Mouse (Mus musculus) embryonic fibroblast, embryonic 13.5 days (primary cell): ENCODE data around the gene Gipc3.

Experiments used
- CTCF ChIP-seq: IDR thresholded peaks from 2 replicates; pipeline ENCODE4 v1.5.1; 2011; ENCODE audit warnings: mild to moderate bottlenecking, control low read depth, low read length, moderate library complexity, borderline replicate concordance; ENCODE audit not compliant: insufficient read depth
- POLR2A ChIP-seq: IDR thresholded peaks from 2 replicates; pipeline ENCODE4 v1.6.1; 2011; ENCODE audit warnings: low read depth, mild to moderate bottlenecking, control low read depth, low read length, moderate library complexity

DNA sequence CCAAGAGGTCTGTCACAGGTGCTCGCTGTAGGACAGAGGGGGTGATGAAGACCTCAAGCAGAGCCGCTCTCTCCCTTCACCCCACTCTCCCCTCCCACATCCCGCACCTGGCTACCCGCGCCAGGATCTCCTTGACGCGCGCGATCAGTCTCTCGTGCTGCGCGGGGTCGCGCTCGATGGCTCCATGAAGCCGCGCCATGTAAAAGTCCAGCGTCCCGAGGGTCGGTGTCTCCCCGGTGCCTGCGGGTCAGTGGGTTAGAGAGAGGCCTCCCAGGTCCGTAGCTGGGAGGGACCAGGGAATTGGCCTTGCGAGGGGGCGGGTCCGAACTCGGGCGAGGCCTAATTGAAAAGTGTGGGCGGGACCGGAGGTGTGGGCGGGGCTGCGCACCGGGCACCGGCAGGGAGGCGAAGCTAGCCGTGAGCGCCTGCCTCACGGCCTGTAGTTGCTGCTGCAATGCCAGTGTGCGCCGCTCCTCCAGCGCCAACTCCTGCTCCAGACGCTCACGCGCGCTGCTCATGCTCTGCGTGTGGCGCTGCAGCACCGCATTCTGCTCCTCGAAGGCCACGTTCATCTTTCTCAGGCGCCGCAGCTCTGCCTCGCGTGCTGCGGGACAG, 3.5 kb upstream of the Gipc3 start:
- TF ChIP-seq POLR2A (0 out of 2 replicates have a peak, but pooled peaks have one; percentile 8), CTCF (peak; percentile 45; the same call in 1 of the 2 replicates)
